Mouse (Mus musculus) cerebellum, adult 2 months (tissue): ENCODE measurements around the gene Ankrd9. TPM values are rescaled to one million over a fixed set of nuclear protein-coding genes. Genes with fewer than 3 reads are reported as not detected.

Source experiments
- DNase-seq, 2 experiments: peaks; one replicate each; pipeline ENCODE4 v3.0.0; 2021
- H3K27ac ChIP-seq: fragments of 200-500 bp; 2 replicates; pipeline ENCODE4 v1.5.1; 2012; ENCODE audit warnings: low read length, control low read depth, inconsistent platforms; ENCODE audit not compliant: insufficient read depth
- H3K27me3 ChIP-seq: fragments of 200-500 bp; 2 replicates; pipeline ENCODE4 v1.6.1; 2012; ENCODE audit warnings: inconsistent platforms, mild to moderate bottlenecking, low read length, moderate library complexity; ENCODE audit not compliant: control insufficient read depth, insufficient read depth
- H3K4me1 ChIP-seq: fragments of 200-500 bp; 2 replicates; pipeline ENCODE4 v1.6.1; 2011; ENCODE audit warnings: low read length; ENCODE audit not compliant: control insufficient read depth, insufficient read depth
- H3K4me3 ChIP-seq: fragments of 200-500 bp; replicated peaks from 2 replicates; pipeline ENCODE3; 2011; ENCODE audit warnings: mild to moderate bottlenecking, low read depth, low read length, control low read depth; ENCODE audit not compliant: insufficient read depth
- CTCF ChIP-seq: fragments of 200-500 bp; IDR thresholded peaks from 2 replicates; pipeline ENCODE4 v1.5.1; 2011; ENCODE audit warnings: low read depth, mild to moderate bottlenecking, control low read depth, low read length, moderate library complexity, borderline replicate concordance; ENCODE audit not compliant: insufficient read depth
- POLR2A ChIP-seq: fragments of 200-500 bp; IDR thresholded peaks from 2 replicates; pipeline ENCODE4 v1.6.1; 2011; ENCODE audit warnings: low read length, control low read depth, borderline replicate concordance; ENCODE audit not compliant: insufficient read depth
- WGBS: fragments of 180-500 bp; shearing (Covaris S2); methylation state at CpG from one replicate; pipeline ENCODE4 v1.1.7; 2018; 5-methylcytosine and 5-hydroxymethylcytosine counted together
- polyA plus RNA-seq: library from polyadenylated mRNA; depleted of rRNA; stranded (reverse); fragments of >200 nt; gene quantifications from 2 replicates; pipeline ENCODE4 v1.2.3, GENCODE M21; 2012; rRNA removed

The Ankrd9 gene
- polyA plus RNA-seq, 1 experiment, result 53.3 TPM

GRCm38 (mm10) chr12:110939385-110939784 is 39.5 kb downstream of the Ankrd9 start:
- no peak overlapping the region for H3K4me3 ChIP-seq
- TF ChIP-seq CTCF, result no peak
- no peak for TF ChIP-seq POLR2A
- H3K4me1 ChIP-seq, result peaks cover 11% of the 10 kb centered on the region
- H3K27ac ChIP-seq, result no peak overlapping the region
- 98% methylated on average over 5 of the region's 5 CpGs for WGBS
- DNase-seq, result no peak
- no peaks in the 10 kb centered on the region for H3K27me3 ChIP-seq

- H3K4me1 ChIP-seq, result peaks cover 11% of the 10 kb centered on the region
- H3K27me3 ChIP-seq, result no peaks in the 10 kb centered on the region
- 76% methylated on average over 5 of the region's 5 CpGs for WGBS
- H3K27ac ChIP-seq, result no peak overlapping the region
- no peak for DNase-seq
- H3K4me3 ChIP-seq, result no peak overlapping the region
- TF ChIP-seq POLR2A, result no peak
- TF ChIP-seq CTCF, result no peak
Measured at GRCm38 (mm10) chr12:110937496-110937895, 41.3 kb downstream of the Ankrd9 start.

GRCm38 (mm10) chr12:110935983-110936620 is 42.7 kb downstream of the Ankrd9 start:
- peak; percentile 92 for DNase-seq
- TF ChIP-seq CTCF, result peak; percentile 99
- no peak for TF ChIP-seq POLR2A
- 48% methylated on average over 9 of the region's 9 CpGs for WGBS
- H3K4me1 ChIP-seq, result peaks cover 10% of the 10 kb centered on the region
- no peaks in the 10 kb centered on the region for H3K27me3 ChIP-seq
- H3K4me3 ChIP-seq, result no peak overlapping the region
- H3K27ac ChIP-seq, result no peak overlapping the region

GRCm38 (mm10) chr12:110932820-110933219 is 46.0 kb downstream of the Ankrd9 start:
- DNase-seq, result no peak
- peaks cover 5% of the 10 kb centered on the region; the same call in 1 of the 2 replicates for H3K4me1 ChIP-seq
- 69% methylated on average over 5 of the region's 5 CpGs for WGBS
- no peak overlapping the region for H3K4me3 ChIP-seq
- H3K27ac ChIP-seq, result no peak overlapping the region
- TF ChIP-seq POLR2A (no peak), CTCF (no peak)
- H3K27me3 ChIP-seq, result no peaks in the 10 kb centered on the region

Other genes with a start within 250 kb of the Ankrd9 start
- 32.7 and 34.9 TPM in 2 replicates for gene Wdr20, start 241.1 kb downstream of the Ankrd9 start, polyA plus RNA-seq
- gene Mok, start 138.1 kb downstream of the Ankrd9 start, polyA plus RNA-seq, result 5.9 and 6.7 TPM in 2 replicates
- gene Zfp839, start 128.8 kb downstream of the Ankrd9 start, polyA plus RNA-seq, result 7.6 and 8.5 TPM in 2 replicates
- 59.6 and 65.7 TPM in 2 replicates for gene Cinp, start 89.9 kb downstream of the Ankrd9 start, polyA plus RNA-seq
- 20.2 and 20.7 TPM in 2 replicates for gene Tecpr2, start 89.8 kb downstream of the Ankrd9 start, polyA plus RNA-seq
- 15.8 and 16.7 TPM in 2 replicates for gene Rcor1, start 60.3 kb upstream of the Ankrd9 start, polyA plus RNA-seq
- 29.3 and 29.8 TPM in 2 replicates for gene Traf3, start 187.3 kb upstream of the Ankrd9 start, polyA plus RNA-seq
- gene 4930595D18Rik, start 205.5 kb upstream of the Ankrd9 start, polyA plus RNA-seq, result not detected in 2 replicates